Mouse (Mus musculus): ENCODE results near the gene Actbl2.

GRCm38 (mm10) chr13:111259093-111259491 is 4.3 kb downstream of the Actbl2 start:
- TF ChIP-seq CTCF (conservative IDR thresholded peaks at IDR 0.05 in 1 of 2, IDR thresholded peaks at IDR 0.05 in 1 of 2; ENCODE audit: low read depth in 2 of 2, low read length in 2 of 2), result no peak
- no peak for TF ChIP-seq MAFK (IDR thresholded peaks at IDR 0.05; ENCODE audit: insufficient replicate concordance, low read length)
- no peak for TF ChIP-seq POLR2A (IDR thresholded peaks at IDR 0.05; ENCODE audit: low read depth, low read length)
- TF ChIP-seq RAD21 (IDR thresholded peaks at IDR 0.05; ENCODE audit: low read depth, low read length), result no peak
- no peak for TF ChIP-seq CHD1 (IDR thresholded peaks at IDR 0.05; ENCODE audit: low read depth, low read length)
- TF ChIP-seq ETS1 (conservative IDR thresholded peaks at IDR 0.05; ENCODE audit: low read depth, low read length), result no peak
- TF ChIP-seq GABPA (IDR thresholded peaks at IDR 0.05; ENCODE audit: insufficient replicate concordance, low read depth, low read length), result no peak
- TF ChIP-seq MEF2A (IDR thresholded peaks at IDR 0.05; ENCODE audit: borderline replicate concordance, low read depth, low read length), result no peak
- no peak for TF ChIP-seq EP300 (IDR thresholded peaks at IDR 0.05; ENCODE audit: low read length)
- no peak for TF ChIP-seq ZKSCAN1 (IDR thresholded peaks at IDR 0.05; ENCODE audit: borderline replicate concordance, low read depth, low read length)
- no peak for TF ChIP-seq USF2 (conservative IDR thresholded peaks at IDR 0.05; ENCODE audit: low read depth, low read length)

Measured in CH12.LX (cell line).